Mouse (Mus musculus) mouse trophoblast stem cell (cell line): Measurements from ENCODE around the gene Ap2b1.

Source experiments
- in situ Hi-C, 2 experiments: fragments of 300-500 bp; cut with MseI, MboI; formaldehyde crosslinking; loops; 2 replicates in 1 of 2; 3 replicates in 1 of 2; pipeline ENCODE4 v1.15.1; 2025

Gene Ap2b1

GRCm38 (mm10) chr11:83397626-83398025 is 98.8 kb downstream of the Ap2b1 start:
- in situ Hi-C loops: no loop called here

- in situ Hi-C loops: no loop called here
Observed at GRCm38 (mm10) chr11:83398724-83399123, 99.9 kb downstream of the Ap2b1 start.

GRCm38 (mm10) chr11:83403787-83404186 is 105.0 kb downstream of the Ap2b1 start:
- in situ Hi-C loops: no loop called here

DNA sequence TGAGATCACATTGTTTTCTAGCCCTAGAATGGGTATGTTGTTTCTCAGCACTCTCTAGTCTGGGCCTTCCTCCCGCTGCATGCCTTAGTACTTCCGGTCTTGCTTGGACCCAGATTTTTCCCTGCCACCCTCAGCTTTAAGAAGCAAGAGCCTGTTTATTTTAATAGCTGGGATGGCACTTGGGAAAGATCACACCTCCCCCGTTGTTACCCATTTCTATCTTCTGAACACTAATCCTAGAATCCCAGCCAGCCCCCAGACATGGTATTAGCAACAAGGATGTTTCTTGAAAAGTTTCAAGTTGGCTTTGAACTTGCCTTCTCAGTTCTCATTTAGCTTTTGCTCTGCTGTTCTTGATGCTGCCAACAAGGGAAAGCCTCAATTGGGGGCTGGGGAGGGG is 107.6 kb downstream of the Ap2b1 start:
- in situ Hi-C loops: no loop called here

DNA sequence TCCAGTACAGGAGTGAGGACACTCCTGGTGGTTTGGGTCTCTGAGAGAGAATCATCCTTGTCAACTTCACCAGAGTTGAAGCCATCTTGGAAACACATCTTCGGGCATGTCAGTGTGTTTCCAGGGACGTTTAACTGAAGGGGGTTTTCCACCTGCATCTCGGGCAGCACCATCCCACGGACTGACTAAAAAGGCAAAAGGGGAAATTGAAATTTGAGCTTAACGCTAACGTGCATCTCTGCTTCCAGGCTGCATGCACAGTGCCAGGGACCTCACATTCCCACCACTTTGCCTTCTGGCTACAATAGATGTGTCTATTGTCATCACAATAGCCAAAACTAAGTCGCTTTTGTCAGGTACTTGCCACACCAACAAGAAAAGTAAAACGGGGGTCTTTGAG is 109.4 kb downstream of the Ap2b1 start:
- in situ Hi-C loops: no loop called here

DNA sequence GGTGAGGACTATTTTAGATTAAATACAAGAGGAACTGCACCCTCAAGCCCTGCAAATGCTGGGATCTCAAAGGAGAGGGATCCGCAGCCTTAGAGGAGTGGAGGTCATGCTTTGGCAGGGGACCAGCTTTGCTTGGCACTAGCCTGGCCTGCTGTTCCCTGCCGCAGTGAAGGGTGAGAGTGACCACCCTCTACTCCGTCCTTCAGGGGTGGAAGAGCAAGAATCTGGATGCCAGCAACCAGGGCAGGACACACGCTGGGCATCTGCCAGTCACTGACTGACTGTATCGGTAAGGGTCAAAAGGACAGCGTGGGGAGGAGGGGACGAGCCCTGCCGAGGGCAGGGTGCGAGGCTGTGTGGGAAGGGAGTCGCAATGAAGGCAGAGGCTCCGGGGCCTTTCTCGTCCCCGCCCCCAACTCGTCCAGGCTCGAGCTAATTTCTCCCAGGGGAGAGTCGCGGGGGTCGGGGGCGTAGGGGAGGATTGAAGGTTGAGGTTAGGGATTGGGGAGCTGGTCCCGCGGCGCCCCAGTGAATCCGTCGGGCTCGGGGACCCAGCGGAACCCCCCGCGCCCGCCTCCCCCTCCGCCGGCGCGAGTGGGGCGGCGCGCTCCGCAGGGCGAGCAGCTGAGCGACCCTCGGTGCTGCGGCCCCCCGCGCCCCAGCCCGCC is 110.4 kb downstream of the Ap2b1 start, which contains the start of gene Rasl10b:
Gene Rasl10b (plus strand): TSS at position 51 of the 668 bp plus-strand sequence.
- in situ Hi-C loops: no loop called here

DNA sequence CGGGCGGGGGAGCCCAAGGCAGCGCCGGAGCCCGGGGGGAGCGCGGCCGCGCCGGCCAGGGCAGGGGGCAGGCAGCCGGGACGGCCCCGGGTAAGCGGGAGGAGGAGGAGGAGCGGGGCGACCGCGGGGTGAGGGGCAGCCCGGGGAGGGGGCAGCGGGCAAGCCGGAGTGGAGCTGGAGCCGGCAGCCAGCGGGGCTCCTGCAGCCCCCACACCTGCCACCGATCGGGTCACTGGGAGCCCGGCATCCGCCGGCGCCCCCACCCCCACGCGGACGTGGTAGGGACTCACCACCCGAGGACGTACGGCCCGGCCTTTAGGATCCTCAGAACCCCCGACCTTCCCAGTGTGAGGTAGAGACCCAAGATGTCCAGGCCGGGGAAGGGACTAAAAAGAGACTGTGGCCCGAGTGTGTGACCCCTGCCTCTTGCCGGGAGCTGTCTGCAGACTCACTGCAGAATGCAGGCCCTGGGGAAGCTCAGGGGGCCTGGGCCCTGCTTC is 111.0 kb downstream of the Ap2b1 start:
- in situ Hi-C loops: no loop called here

- in situ Hi-C loops: no loop called here
Observed at GRCm38 (mm10) chr11:83410510-83410909, 111.7 kb downstream of the Ap2b1 start.

GRCm38 (mm10) chr11:83417080-83417479 is 118.3 kb downstream of the Ap2b1 start:
- in situ Hi-C loops: no loop called here

DNA sequence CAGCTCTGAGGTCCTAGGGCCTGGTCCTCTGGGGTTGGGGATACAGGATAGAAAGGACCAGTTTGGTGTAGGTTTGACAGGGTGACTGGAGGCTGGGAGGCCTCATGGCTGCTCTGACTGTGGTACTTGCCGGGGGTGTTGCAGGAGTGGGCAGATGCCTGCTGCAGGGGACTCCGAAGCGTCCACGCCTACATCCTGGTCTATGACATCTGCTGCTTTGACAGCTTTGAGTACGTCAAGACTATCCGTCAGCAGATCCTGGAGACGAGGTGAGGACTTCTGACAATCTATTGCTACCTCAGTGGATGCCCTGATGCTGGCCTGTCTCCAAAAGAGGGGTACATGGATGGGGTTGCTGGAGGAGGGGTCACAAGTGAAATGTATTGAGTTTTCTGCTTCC is 118.9 kb downstream of the Ap2b1 start:
- in situ Hi-C loops: no loop called here

DNA sequence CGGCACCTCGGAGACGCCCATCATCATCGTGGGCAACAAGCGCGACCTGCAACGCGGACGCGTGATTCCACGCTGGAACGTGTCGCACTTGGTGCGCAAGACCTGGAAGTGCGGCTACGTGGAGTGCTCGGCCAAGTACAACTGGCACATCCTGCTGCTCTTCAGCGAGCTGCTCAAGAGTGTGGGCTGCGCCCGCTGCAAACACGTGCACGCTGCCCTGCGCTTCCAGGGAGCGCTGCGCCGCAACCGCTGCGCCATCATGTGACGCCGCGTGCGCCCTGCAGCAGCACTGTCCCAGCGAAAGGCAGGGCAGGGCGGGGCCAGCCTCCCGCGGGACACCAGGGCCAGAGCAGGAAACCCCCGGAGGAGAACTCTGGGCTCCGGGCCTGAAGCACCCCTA is 119.7 kb downstream of the Ap2b1 start:
- in situ Hi-C loops: no loop called here

DNA sequence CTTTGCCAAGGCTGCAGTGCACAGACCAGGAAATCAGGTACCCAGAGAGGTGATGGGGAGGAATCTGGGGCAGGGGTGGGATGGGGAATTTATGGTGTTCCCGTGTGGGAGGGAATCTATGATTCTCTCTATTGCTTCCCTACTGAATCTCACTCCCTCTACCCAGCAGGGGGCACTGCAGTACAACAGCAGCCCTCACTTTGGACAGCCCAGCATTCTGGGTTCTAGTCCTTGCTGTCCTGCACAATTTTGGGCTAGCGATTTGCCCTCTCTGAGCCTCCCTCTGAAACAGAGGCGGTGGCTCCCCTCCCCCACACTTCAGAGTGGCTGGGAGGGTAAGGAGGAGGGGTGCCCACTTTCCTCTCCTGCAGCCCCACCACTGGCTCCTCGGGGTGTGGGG is 121.5 kb downstream of the Ap2b1 start:
- in situ Hi-C loops: loop anchor here in 1 of 2 experiments (5.0 kb wide), 1 partner anchor 93 kb away; no protein-coding TSS in a partner anchor

GRCm38 (mm10) chr11:83421305-83421704 is 122.5 kb downstream of the Ap2b1 start:
- in situ Hi-C loops: loop anchor here in 1 of 2 experiments (5.0 kb wide), 1 partner anchor 94 kb away; no protein-coding TSS in a partner anchor

GRCm38 (mm10) chr11:83424681-83425080 is 125.9 kb downstream of the Ap2b1 start:
- in situ Hi-C loops: loop anchor here in 1 of 2 experiments (5.0 kb wide), 1 partner anchor 97 kb away; no protein-coding TSS in a partner anchor

DNA sequence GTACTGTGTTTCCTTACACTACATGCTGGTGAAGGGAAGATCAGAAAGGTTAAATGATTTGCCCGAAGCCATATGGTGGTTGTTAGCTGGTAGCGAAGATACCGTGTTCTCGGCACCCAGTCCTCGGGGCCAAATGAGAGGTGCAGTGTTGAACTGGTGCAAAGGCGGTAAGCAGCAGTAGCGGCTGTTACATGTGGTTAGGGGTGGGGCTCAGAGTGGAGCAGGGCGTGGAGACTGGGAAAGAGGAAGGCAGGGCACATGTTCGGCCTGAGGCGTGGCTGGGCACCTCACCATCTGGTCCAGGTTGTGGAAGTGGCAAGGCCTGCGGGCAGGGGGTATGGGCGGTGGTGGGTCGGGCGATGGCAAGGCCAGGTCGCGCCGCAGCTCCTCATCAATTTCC is 128.1 kb downstream of the Ap2b1 start:
- in situ Hi-C loops: no loop called here

- in situ Hi-C loops: no loop called here
Observed at GRCm38 (mm10) chr11:83429355-83429754, 130.5 kb downstream of the Ap2b1 start, which contains the start of gene Gas2l2. Gene Gas2l2 (minus strand): TSS chr11:83429455.

DNA sequence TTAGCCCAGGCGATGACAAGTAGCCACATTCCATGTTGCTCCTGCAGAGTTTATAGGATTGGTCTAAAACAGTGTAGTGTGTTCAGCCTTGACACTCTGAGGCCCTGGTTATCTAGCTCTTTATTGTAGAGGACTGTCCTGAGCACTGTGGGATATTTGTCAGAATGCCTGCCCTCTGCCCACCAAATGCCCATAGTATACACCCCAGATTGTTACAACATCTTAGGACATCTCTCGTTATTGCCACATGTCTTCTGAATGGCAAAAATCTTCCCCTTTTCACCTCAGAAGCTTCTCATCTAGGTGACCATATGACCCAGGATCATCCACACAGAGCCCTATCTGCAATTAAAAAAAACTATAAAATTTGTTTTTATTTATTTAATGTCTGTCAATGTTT is 133.7 kb downstream of the Ap2b1 start:
- in situ Hi-C loops: no loop called here

DNA sequence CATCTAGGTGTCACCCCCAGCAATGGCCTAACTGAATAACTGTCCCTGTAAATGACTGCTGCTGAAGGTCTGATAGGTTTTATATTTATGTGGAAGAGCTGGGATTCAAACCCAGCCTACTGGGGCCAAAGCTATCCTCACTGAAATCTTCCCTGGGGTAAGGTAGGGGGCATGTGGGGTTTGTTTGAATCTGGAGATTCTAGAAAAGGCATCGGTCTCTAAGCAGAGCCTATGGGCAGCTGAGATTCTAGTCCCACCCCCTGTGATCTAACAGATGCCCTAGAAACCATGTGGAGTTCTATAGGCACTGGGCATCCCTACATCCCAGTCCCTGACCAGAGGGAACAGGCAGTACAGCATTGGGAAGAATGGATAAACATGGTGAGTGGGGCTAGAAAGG is 138.6 kb downstream of the Ap2b1 start, which contains the start of gene 1700020L24Rik:
Gene 1700020L24Rik (plus strand): TSS at position 301 of the 400 bp plus-strand sequence.
- in situ Hi-C loops: loop anchor here in 1 of 2 experiments (5.0 kb wide), 1 partner anchor 35 kb away; the partner anchor contains the start of gene Taf15

DNA sequence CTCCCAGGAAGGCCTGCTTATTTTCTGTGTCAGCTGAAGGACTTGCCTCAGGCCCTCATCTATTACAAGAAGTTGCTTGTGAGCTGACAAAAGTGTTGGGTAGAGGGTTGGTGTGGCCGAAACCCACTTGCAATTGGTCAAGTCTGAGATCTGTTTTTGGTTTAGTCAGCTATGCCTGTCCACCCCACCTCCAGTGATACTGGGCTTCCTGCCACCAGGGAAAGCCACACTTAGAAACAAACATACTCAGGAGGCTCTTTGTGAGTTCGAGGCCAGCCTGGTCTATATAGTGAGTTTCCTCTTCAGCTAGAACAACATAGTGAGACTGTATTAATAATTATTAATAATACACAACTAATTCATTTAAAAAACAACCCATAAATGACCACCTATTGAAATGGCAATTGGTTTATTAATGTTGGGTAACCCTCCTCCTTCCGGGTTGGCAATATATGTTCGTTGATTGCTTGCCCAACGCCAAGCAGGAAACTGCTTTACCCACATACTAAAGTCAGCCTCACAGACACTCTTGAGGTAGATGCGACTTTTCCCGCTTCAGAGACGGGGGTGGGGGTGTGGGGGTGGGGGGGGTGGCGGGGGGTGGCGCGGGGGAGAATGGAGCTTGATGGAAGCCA is 140.7 kb downstream of the Ap2b1 start:
- in situ Hi-C loops: loop anchor here in 1 of 2 experiments (5.0 kb wide), 1 partner anchor 33 kb away; the partner anchor contains the start of gene Taf15

DNA sequence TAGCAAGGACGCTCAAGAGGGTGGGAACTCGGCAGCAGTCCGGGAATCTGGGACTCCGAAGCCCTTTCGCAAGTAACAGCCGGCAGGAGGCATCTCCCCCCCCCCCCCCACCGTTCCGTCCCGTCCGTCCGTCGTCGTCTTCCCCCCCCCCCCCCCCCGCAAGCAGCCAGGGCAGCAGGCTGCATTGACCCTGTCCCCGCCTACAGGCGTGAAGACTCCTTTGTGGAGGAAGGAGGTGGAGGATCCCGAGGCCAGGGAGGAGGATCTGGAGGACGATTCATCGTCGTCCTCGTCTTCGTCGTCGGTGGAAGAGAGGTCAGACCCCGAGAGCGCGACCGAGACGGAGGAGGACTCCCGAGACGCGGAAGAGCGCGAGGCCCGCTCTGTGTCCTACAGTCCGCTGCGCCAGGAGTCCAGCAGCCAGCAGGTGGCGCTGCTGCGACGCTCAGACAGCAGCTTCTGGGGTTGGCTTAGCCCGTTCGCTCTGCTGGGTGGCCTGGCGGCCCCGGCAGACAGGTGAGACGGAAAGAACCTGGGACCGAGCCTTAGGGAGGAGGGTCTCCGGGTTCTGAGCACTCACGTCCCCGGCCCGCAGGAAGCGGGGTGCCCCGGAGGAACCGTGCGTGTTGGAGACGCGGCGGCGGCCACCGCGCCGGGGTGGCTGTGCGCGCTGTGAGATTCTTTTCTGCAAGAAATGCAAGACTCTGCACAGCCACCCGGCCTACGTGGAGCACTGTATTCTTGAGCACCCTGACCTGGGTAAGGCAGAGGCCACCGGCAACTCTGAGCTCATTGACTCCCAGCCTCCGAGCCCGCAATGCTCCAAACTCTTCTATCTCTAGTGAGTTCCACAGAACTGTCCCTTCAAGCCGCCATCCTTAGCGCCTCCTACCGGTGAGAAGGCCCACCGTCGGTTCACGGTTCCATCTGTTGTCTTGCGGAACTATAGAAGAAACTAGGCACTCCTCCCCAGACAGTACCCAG is 141.5 kb downstream of the Ap2b1 start:
- in situ Hi-C loops: no loop called here

- in situ Hi-C loops: no loop called here
Observed at GRCm38 (mm10) chr11:83441235-83441634, 142.4 kb downstream of the Ap2b1 start.
